Mouse (Mus musculus): ENCODE data around the gene Gm11985. TPM values are rescaled to one million over a fixed set of nuclear protein-coding genes. Genes with fewer than 3 reads are reported as not detected.

The Gm11985 gene
- not detected in 2 replicates for polyA plus RNA-seq (2014; fragmentation: Nextera tagmentation; extraction: Ambion mirVana)

- Histone ChIP-seq H3K9ac (ENCODE audit: low read length) (no peak within 1 kb of the TSS), H3K9me3 (ENCODE audit: control insufficient read depth, low read length) (no peaks in the 10 kb centered on the region), H3K4me2 (no peak within 1 kb of the TSS), H3K4me1 (ENCODE audit: control insufficient read depth, insufficient read depth, low read length) (no peaks in the 10 kb centered on the region), H3K4me3 (ENCODE audit: low read depth, low read length) (no peak within 1 kb of the TSS), H3K27me3 (ENCODE audit: control insufficient read depth, insufficient read depth, low read length) (no peaks in the 10 kb centered on the region), H3K36me3 (ENCODE audit: control insufficient read depth, insufficient read depth, low read length) (no peaks in the 10 kb centered on the region), H3K27ac (ENCODE audit: low read depth, low read length) (no peak within 1 kb of the TSS)
- 92% methylated on average over 11 of the region's 13 CpGs for WGBS
- no peak for DNase-seq (ENCODE audit: low spot score, missing footprints)
- no peak for ATAC-seq (ENCODE audit: low FRiP score)
Observed at GRCm38 (mm10) chr11:7188469-7188868, at the start of gene Gm11985. Gene Gm11985 (minus strand): TSS chr11:7188569.

- Histone ChIP-seq H3K27ac (ENCODE audit: low read depth, low read length) (no peak overlapping the region), H3K27me3 (ENCODE audit: control insufficient read depth, insufficient read depth, low read length) (no peaks in the 10 kb centered on the region), H3K9me3 (ENCODE audit: control insufficient read depth, low read length) (no peaks in the 10 kb centered on the region), H3K4me2 (no peak overlapping the region), H3K9ac (ENCODE audit: low read length) (no peak overlapping the region), H3K4me3 (ENCODE audit: low read depth, low read length) (no peak overlapping the region), H3K36me3 (ENCODE audit: control insufficient read depth, insufficient read depth, low read length) (no peaks in the 10 kb centered on the region), H3K4me1 (ENCODE audit: control insufficient read depth, insufficient read depth, low read length) (no peaks in the 10 kb centered on the region)
- no peak for ATAC-seq (ENCODE audit: low FRiP score)
- WGBS = 88% methylated on average over 6 of the region's 6 CpGs
- DNase-seq (ENCODE audit: low spot score, missing footprints) = no peak
Observed at GRCm38 (mm10) chr11:7237712-7238111, 49.3 kb upstream of the Gm11985 start.

GRCm38 (mm10) chr11:7236751-7237150 is 48.4 kb upstream of the Gm11985 start:
- H3K27me3 ChIP-seq (ENCODE audit: control insufficient read depth, insufficient read depth, low read length) = no peaks in the 10 kb centered on the region
- H3K4me2 ChIP-seq = no peak overlapping the region
- no peak overlapping the region for H3K9ac ChIP-seq (ENCODE audit: low read length)
- H3K4me1 ChIP-seq (ENCODE audit: control insufficient read depth, insufficient read depth, low read length) = no peaks in the 10 kb centered on the region
- no peaks in the 10 kb centered on the region for H3K9me3 ChIP-seq (ENCODE audit: control insufficient read depth, low read length)
- DNase-seq (ENCODE audit: low spot score, missing footprints) (no peak), ATAC-seq (ENCODE audit: low FRiP score) (no peak)
- no peak overlapping the region for H3K27ac ChIP-seq (ENCODE audit: low read depth, low read length)
- H3K4me3 ChIP-seq (ENCODE audit: low read depth, low read length) = no peak overlapping the region
- 88% methylated on average over 2 of the region's 2 CpGs for WGBS
- H3K36me3 ChIP-seq (ENCODE audit: control insufficient read depth, insufficient read depth, low read length) = no peaks in the 10 kb centered on the region

- Histone ChIP-seq H3K9ac (ENCODE audit: low read length) (no peak overlapping the region), H3K4me3 (ENCODE audit: low read depth, low read length) (no peak overlapping the region), H3K36me3 (ENCODE audit: control insufficient read depth, insufficient read depth, low read length) (no peaks in the 10 kb centered on the region), H3K4me1 (ENCODE audit: control insufficient read depth, insufficient read depth, low read length) (no peaks in the 10 kb centered on the region), H3K27ac (ENCODE audit: low read depth, low read length) (no peak overlapping the region), H3K27me3 (ENCODE audit: control insufficient read depth, insufficient read depth, low read length) (no peaks in the 10 kb centered on the region), H3K4me2 (no peak overlapping the region), H3K9me3 (ENCODE audit: control insufficient read depth, low read length) (no peaks in the 10 kb centered on the region)
- DNase-seq (ENCODE audit: low spot score, missing footprints) (no peak), ATAC-seq (ENCODE audit: low FRiP score) (no peak)
- 72% methylated on average over 3 of the region's 3 CpGs for WGBS
Observed at GRCm38 (mm10) chr11:7234981-7235609, 46.7 kb upstream of the Gm11985 start.

GRCm38 (mm10) chr11:7234436-7234835 is 46.1 kb upstream of the Gm11985 start:
- no peak for DNase-seq (ENCODE audit: low spot score, missing footprints)
- Histone ChIP-seq H3K36me3 (ENCODE audit: control insufficient read depth, insufficient read depth, low read length) (no peaks in the 10 kb centered on the region), H3K27me3 (ENCODE audit: control insufficient read depth, insufficient read depth, low read length) (no peaks in the 10 kb centered on the region), H3K9ac (ENCODE audit: low read length) (no peak overlapping the region), H3K9me3 (ENCODE audit: control insufficient read depth, low read length) (no peaks in the 10 kb centered on the region), H3K4me3 (ENCODE audit: low read depth, low read length) (no peak overlapping the region), H3K4me2 (no peak overlapping the region), H3K27ac (ENCODE audit: low read depth, low read length) (no peak overlapping the region), H3K4me1 (ENCODE audit: control insufficient read depth, insufficient read depth, low read length) (no peaks in the 10 kb centered on the region)
- no peak for ATAC-seq (ENCODE audit: low FRiP score)
- 87% methylated on average over 1 of the region's 1 CpGs for WGBS

GRCm38 (mm10) chr11:7233333-7233732 is 45.0 kb upstream of the Gm11985 start:
- no peak for DNase-seq (ENCODE audit: low spot score, missing footprints)
- H3K4me1 ChIP-seq (ENCODE audit: control insufficient read depth, insufficient read depth, low read length) = no peaks in the 10 kb centered on the region
- no peak overlapping the region for H3K4me2 ChIP-seq
- H3K9ac ChIP-seq (ENCODE audit: low read length) = no peak overlapping the region
- no peak overlapping the region for H3K4me3 ChIP-seq (ENCODE audit: low read depth, low read length)
- ATAC-seq (ENCODE audit: low FRiP score) = no peak
- WGBS = 75% methylated on average over 2 of the region's 2 CpGs
- H3K27me3 ChIP-seq (ENCODE audit: control insufficient read depth, insufficient read depth, low read length) = no peaks in the 10 kb centered on the region
- no peaks in the 10 kb centered on the region for H3K9me3 ChIP-seq (ENCODE audit: control insufficient read depth, low read length)
- no peak overlapping the region for H3K27ac ChIP-seq (ENCODE audit: low read depth, low read length)
- no peaks in the 10 kb centered on the region for H3K36me3 ChIP-seq (ENCODE audit: control insufficient read depth, insufficient read depth, low read length)

- 92% methylated on average over 4 of the region's 4 CpGs for WGBS
- H3K4me3 ChIP-seq (ENCODE audit: low read depth, low read length) = no peak overlapping the region
- no peaks in the 10 kb centered on the region for H3K9me3 ChIP-seq (ENCODE audit: control insufficient read depth, low read length)
- DNase-seq (ENCODE audit: low spot score, missing footprints) (no peak), ATAC-seq (ENCODE audit: low FRiP score) (no peak)
- no peak overlapping the region for H3K4me2 ChIP-seq
- H3K4me1 ChIP-seq (ENCODE audit: control insufficient read depth, insufficient read depth, low read length) = no peaks in the 10 kb centered on the region
- H3K27ac ChIP-seq (ENCODE audit: low read depth, low read length) = no peak overlapping the region
- H3K9ac ChIP-seq (ENCODE audit: low read length) = no peak overlapping the region
- H3K36me3 ChIP-seq (ENCODE audit: control insufficient read depth, insufficient read depth, low read length) = no peaks in the 10 kb centered on the region
- H3K27me3 ChIP-seq (ENCODE audit: control insufficient read depth, insufficient read depth, low read length) = no peaks in the 10 kb centered on the region
Observed at GRCm38 (mm10) chr11:7231958-7232357, 43.6 kb upstream of the Gm11985 start.

GRCm38 (mm10) chr11:7230000-7230399 is 41.6 kb upstream of the Gm11985 start:
- WGBS = 82% methylated on average over 4 of the region's 4 CpGs
- H3K36me3 ChIP-seq (ENCODE audit: control insufficient read depth, insufficient read depth, low read length) = no peaks in the 10 kb centered on the region

GRCm38 (mm10) chr11:7228107-7228506 is 39.7 kb upstream of the Gm11985 start:
- H3K4me1 ChIP-seq (ENCODE audit: control insufficient read depth, insufficient read depth, low read length) = no peaks in the 10 kb centered on the region
- H3K27ac ChIP-seq (ENCODE audit: low read depth, low read length) = no peak overlapping the region
- no peaks in the 10 kb centered on the region for H3K36me3 ChIP-seq (ENCODE audit: control insufficient read depth, insufficient read depth, low read length)
- H3K4me2 ChIP-seq = no peak overlapping the region
- WGBS = 91% methylated on average over 4 of the region's 4 CpGs
- H3K9ac ChIP-seq (ENCODE audit: low read length) = no peak overlapping the region
- ATAC-seq (ENCODE audit: low FRiP score) (no peak), DNase-seq (ENCODE audit: low spot score, missing footprints) (no peak)
- no peaks in the 10 kb centered on the region for H3K9me3 ChIP-seq (ENCODE audit: control insufficient read depth, low read length)
- no peaks in the 10 kb centered on the region for H3K27me3 ChIP-seq (ENCODE audit: control insufficient read depth, insufficient read depth, low read length)
- no peak overlapping the region for H3K4me3 ChIP-seq (ENCODE audit: low read depth, low read length)

More at GRCm38 (mm10) chr11:7230000-7230399, 41.6 kb upstream of the Gm11985 start:
- Histone ChIP-seq H3K9me3 (ENCODE audit: control insufficient read depth, low read length) (no peaks in the 10 kb centered on the region), H3K4me2 (no peak overlapping the region), H3K4me1 (ENCODE audit: control insufficient read depth, insufficient read depth, low read length) (no peaks in the 10 kb centered on the region), H3K27me3 (ENCODE audit: control insufficient read depth, insufficient read depth, low read length) (no peaks in the 10 kb centered on the region), H3K9ac (ENCODE audit: low read length) (no peak overlapping the region), H3K27ac (ENCODE audit: low read depth, low read length) (no peak overlapping the region), H3K4me3 (ENCODE audit: low read depth, low read length) (no peak overlapping the region)
- no peak for DNase-seq (ENCODE audit: low spot score, missing footprints)
- no peak for ATAC-seq (ENCODE audit: low FRiP score)
